Mouse (Mus musculus): ENCODE measurements around the gene A830018L16Rik. TPM values are rescaled to one million over a fixed set of nuclear protein-coding genes. Genes with fewer than 3 reads are reported as not detected.

Gene A830018L16Rik
- total and polyA plus RNA-seq, 2 experiments from 2014 or later = 10.7 to 18.3 TPM

DNA sequence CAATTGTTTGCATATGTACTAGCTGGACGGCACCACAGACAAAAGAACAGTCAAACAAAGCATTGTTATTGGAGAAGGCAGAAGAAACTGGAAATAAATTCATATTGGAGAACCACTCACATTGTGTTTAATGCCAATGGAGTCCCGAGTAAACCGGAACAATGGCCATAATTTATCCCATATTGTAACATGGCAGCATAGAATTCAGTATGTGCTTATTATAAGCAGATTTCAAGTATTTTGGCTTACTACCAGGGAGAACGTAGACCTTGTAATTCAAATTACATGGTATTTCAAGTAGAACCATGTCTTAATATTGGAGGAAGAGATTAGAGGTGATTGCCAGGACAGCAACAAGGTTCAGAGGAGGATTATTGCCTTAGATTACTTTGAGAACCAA is 458.9 kb downstream of the A830018L16Rik start:
- H3K9me3 ChIP-seq (ENCODE audit: low read length) = no peaks in the 10 kb centered on the region
- no peak overlapping the region for H3K9ac ChIP-seq (replicated peaks; ENCODE audit: low read length)
- WGBS = 56% methylated on average over 4 of the region's 4 CpGs
- no peaks in the 10 kb centered on the region for H3K36me3 ChIP-seq (ENCODE audit: insufficient read depth, low read length)
- no peak overlapping the region for H3K27ac ChIP-seq
- no peaks in the 10 kb centered on the region for H3K27me3 ChIP-seq (ENCODE audit: insufficient read depth, low read length)
- DNase-seq (ENCODE audit: low spot score) (no peak), ATAC-seq (no peak)
- H3K4me2 ChIP-seq (ENCODE audit: low read depth, low read length) = no peak overlapping the region
- TF ChIP-seq CTCF (IDR thresholded peaks at IDR 0.05; ENCODE audit: low read depth) = no peak
- H3K4me1 ChIP-seq (ENCODE audit: insufficient read depth, low read length) = no peaks in the 10 kb centered on the region
- no peak overlapping the region for H3K4me3 ChIP-seq (ENCODE audit: low read length)

DNA sequence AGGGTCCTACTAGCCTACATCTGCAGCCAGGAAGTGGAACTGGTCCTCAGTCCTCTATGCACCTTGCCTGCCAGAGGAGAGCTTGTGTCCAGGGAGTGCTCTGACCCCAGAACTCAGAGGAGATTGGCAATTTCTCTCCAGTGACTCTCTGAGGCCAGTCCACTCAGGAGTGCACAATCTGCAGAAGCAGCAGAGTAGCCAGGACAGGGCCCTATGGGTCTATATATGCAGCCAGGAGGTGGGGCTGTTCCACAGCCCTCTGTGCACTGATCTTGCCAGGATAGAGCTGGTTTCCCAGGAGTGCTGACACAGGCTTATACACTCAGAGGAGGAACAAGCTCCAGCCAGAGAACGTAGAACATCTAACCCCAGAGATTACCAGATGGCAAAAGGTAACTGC is 459.7 kb downstream of the A830018L16Rik start:
- WGBS = 63% methylated on average over 1 of the region's 1 CpGs

DNA sequence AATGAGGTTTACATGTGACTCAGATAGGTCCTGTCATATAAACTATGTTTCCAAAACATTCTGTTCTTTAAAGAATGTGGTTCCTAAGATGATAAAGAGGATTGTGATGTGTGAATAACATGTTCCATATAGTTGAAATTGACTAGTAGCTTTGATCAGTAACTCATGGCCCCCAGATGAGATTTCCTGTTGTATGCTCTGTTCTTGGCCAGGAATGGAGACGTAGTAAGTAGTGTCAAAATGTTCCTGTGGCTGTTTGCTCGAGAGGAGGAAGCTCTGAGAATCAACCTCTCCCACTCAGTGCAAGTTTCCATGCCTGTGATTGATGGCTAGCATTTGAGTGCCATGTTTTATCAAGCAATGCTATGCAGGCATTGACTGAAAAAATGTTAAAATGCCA is 467.8 kb downstream of the A830018L16Rik start:
- H3K9ac ChIP-seq (replicated peaks; ENCODE audit: low read length) = no peak overlapping the region
- no peaks in the 10 kb centered on the region for H3K4me1 ChIP-seq (ENCODE audit: insufficient read depth, low read length)
- WGBS = 57% methylated on average over 2 of the region's 2 CpGs
- H3K4me3 ChIP-seq (ENCODE audit: low read length) = no peak overlapping the region
- ATAC-seq (no peak), DNase-seq (ENCODE audit: low spot score) (no peak)
- H3K36me3 ChIP-seq (ENCODE audit: insufficient read depth, low read length) = no peaks in the 10 kb centered on the region
- no peaks in the 10 kb centered on the region for H3K9me3 ChIP-seq (ENCODE audit: low read length)
- TF ChIP-seq CTCF (IDR thresholded peaks at IDR 0.05; ENCODE audit: low read depth) = no peak
- no peak overlapping the region for H3K27ac ChIP-seq
- no peaks in the 10 kb centered on the region for H3K27me3 ChIP-seq (ENCODE audit: insufficient read depth, low read length)
- no peak overlapping the region for H3K4me2 ChIP-seq (ENCODE audit: low read depth, low read length)

More for the DNA sequence above, 459.7 kb downstream of the A830018L16Rik start:
- DNase-seq (ENCODE audit: low spot score) (no peak), ATAC-seq (no peak)
- Histone ChIP-seq H3K4me3 (ENCODE audit: low read length) (no peak overlapping the region), H3K27ac (no peak overlapping the region), H3K4me2 (ENCODE audit: low read depth, low read length) (no peak overlapping the region), H3K36me3 (ENCODE audit: insufficient read depth, low read length) (no peaks in the 10 kb centered on the region), H3K9ac (replicated peaks; ENCODE audit: low read length) (no peak overlapping the region), H3K27me3 (ENCODE audit: insufficient read depth, low read length) (no peaks in the 10 kb centered on the region), H3K4me1 (ENCODE audit: insufficient read depth, low read length) (no peaks in the 10 kb centered on the region), H3K9me3 (ENCODE audit: low read length) (no peaks in the 10 kb centered on the region)
- peak; percentile 12; the same call in 1 of the 2 replicates for TF ChIP-seq CTCF (IDR thresholded peaks at IDR 0.05; ENCODE audit: low read depth)

DNA sequence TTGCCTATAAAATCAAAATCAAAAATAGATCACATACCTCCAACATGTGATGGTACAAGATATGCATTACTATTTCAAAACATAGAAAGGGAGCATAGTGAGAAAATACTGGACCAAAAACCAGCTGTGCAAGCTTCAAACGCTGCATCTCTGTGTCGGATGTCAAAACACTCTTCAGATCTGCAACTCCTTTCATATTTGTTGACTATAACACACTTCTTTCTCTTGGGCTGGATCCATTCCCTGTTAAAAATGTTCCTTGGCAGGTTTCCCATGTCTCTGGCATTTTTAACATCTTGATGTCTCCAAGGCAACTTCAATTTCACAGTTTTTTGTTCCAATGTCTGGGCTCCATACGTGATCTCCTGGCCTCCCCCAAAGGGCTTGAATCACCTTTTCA is 481.8 kb downstream of the A830018L16Rik start:
- TF ChIP-seq CTCF (IDR thresholded peaks at IDR 0.05; ENCODE audit: low read depth) = no peak
- H3K9ac ChIP-seq (replicated peaks; ENCODE audit: low read length) = no peak overlapping the region
- no peak overlapping the region for H3K27ac ChIP-seq
- WGBS = 31% methylated on average over 3 of the region's 3 CpGs
- no peaks in the 10 kb centered on the region for H3K36me3 ChIP-seq (ENCODE audit: insufficient read depth, low read length)
- H3K4me3 ChIP-seq (ENCODE audit: low read length) = no peak overlapping the region
- DNase-seq (ENCODE audit: low spot score) (peak; percentile 17), ATAC-seq (no peak)
- H3K9me3 ChIP-seq (ENCODE audit: low read length) = no peaks in the 10 kb centered on the region
- no peak overlapping the region for H3K4me2 ChIP-seq (ENCODE audit: low read depth, low read length)
- H3K27me3 ChIP-seq (ENCODE audit: insufficient read depth, low read length) = no peaks in the 10 kb centered on the region
- no peaks in the 10 kb centered on the region for H3K4me1 ChIP-seq (ENCODE audit: insufficient read depth, low read length)

DNA sequence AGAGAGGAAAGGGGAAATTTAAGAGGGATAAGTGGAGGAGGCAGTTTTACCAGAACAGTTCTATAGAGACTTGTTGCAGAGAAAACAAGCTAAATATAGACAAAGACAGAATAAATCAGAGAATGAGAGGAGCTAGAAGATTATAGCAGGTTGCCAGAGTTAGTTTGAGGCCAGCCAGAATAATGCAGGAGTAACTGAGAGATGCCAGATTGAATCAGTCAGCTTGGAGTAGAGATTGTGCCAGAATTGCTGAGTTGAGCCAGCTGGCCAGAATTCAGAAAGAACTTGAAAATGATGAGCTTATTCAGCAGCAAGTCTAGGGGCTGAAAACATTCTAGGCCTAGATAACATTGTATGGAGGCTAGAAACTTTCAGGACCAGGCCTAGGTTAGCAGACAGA is 502.0 kb downstream of the A830018L16Rik start:
- Histone ChIP-seq H3K27me3 (ENCODE audit: insufficient read depth, low read length) (no peaks in the 10 kb centered on the region), H3K27ac (no peak overlapping the region), H3K4me2 (ENCODE audit: low read depth, low read length) (no peak overlapping the region), H3K36me3 (ENCODE audit: insufficient read depth, low read length) (no peaks in the 10 kb centered on the region), H3K4me1 (ENCODE audit: insufficient read depth, low read length) (no peaks in the 10 kb centered on the region), H3K4me3 (ENCODE audit: low read length) (no peak overlapping the region), H3K9me3 (ENCODE audit: low read length) (0 out of 2 replicates have a peak, but pooled peaks cover 4% of the 10 kb centered on the region), H3K9ac (replicated peaks; ENCODE audit: low read length) (no peak overlapping the region)
- DNase-seq (ENCODE audit: low spot score) (no peak), ATAC-seq (no peak)
- no peak for TF ChIP-seq CTCF (IDR thresholded peaks at IDR 0.05; ENCODE audit: low read depth)

DNA sequence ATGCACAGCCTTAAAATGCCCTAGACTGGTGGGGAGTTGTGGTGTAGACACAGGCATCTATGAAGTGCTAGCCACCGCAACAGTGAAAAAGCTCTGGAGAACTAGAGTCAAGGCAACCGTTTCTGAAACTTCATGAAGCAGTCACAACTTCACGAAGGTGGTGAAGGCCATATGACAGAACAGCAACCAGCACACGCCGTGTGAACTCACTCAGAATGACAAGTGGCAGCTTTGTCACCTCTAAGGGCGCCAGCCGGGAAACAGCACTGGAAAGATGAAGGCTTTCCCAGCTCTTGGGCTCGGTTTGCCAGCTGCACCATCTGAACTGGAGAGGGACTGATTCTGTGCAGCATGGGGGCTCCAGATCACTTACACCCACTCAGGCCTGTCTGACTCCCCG is 523.1 kb downstream of the A830018L16Rik start:
- 75% methylated on average over 9 of the region's 9 CpGs for WGBS
- no peak for DNase-seq (ENCODE audit: low spot score)
- H3K27ac ChIP-seq = no peak overlapping the region

DNA sequence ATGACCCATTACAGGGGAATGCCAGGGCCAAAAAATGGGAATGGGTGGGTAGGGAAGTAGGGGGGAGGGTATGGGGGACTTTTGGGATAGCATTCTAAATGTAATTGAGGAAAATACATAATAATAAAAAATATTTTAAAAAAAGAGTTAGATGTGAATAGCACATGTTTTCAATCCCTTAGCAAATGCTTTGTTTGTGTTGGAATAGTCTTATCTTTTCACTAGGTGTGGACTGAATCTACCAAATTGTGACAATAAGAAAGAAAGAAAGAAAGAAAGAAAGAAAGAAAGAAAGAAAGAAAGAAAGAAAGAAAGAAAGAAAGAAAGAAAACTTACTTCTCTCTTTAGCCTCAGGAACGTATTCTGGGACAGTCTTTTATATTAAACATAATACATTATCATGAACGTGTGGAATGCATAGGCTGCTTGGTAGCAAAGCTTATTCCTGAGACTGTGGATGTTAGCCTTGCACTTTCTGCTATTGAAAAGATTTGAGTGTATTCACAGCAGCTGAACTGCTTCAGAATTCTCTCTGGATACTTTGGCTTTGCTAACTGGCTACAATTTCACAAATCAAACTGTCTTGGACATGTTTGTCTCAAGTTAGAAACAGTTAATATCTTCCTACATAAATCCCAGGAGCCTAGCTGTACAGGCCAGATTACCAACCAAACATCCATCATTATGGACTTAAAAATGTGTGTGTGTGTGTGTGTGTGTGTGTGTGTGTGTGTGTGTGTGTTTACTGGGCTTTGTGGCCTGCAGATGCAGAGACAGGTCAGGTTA is 545.7 kb downstream of the A830018L16Rik start:
- Histone ChIP-seq H3K4me2 (ENCODE audit: low read depth, low read length) (no peak overlapping the region), H3K9me3 (ENCODE audit: low read length) (no peaks in the 10 kb centered on the region), H3K27me3 (ENCODE audit: insufficient read depth, low read length) (no peaks in the 10 kb centered on the region), H3K4me1 (ENCODE audit: insufficient read depth, low read length) (no peaks in the 10 kb centered on the region), H3K9ac (replicated peaks; ENCODE audit: low read length) (no peak overlapping the region), H3K36me3 (ENCODE audit: insufficient read depth, low read length) (no peaks in the 10 kb centered on the region), H3K27ac (no peak overlapping the region), H3K4me3 (ENCODE audit: low read length) (no peak overlapping the region)
- ATAC-seq (no peak), DNase-seq (ENCODE audit: low spot score) (no peak)
- TF ChIP-seq CTCF (IDR thresholded peaks at IDR 0.05; ENCODE audit: low read depth) = no peak
- WGBS = 73% methylated on average over 2 of the region's 2 CpGs

More for the DNA sequence above, 523.1 kb downstream of the A830018L16Rik start:
- H3K9ac ChIP-seq (replicated peaks; ENCODE audit: low read length) = no peak overlapping the region
- H3K36me3 ChIP-seq (ENCODE audit: insufficient read depth, low read length) = no peaks in the 10 kb centered on the region
- TF ChIP-seq CTCF (IDR thresholded peaks at IDR 0.05; ENCODE audit: low read depth) = no peak
- H3K4me1 ChIP-seq (ENCODE audit: insufficient read depth, low read length) = no peaks in the 10 kb centered on the region
- H3K9me3 ChIP-seq (ENCODE audit: low read length) = no peaks in the 10 kb centered on the region
- H3K27me3 ChIP-seq (ENCODE audit: insufficient read depth, low read length) = no peaks in the 10 kb centered on the region
- no peak for ATAC-seq
- no peak overlapping the region for H3K4me3 ChIP-seq (ENCODE audit: low read length)
- no peak overlapping the region for H3K4me2 ChIP-seq (ENCODE audit: low read depth, low read length)
